Mouse (Mus musculus): ENCODE data around the gene Zfp317. TPM values are rescaled to one million over a fixed set of nuclear protein-coding genes. Genes with fewer than 3 reads are reported as not detected.
"Not testable (repeated sequence)": the region's sequence is repeated elsewhere in the genome, so short reads cannot be mapped to it uniquely, and the experiment has no call there.

The Zfp317 gene
- 10 to 100 TPM; 18.7 to 22.3 TPM for total RNA-seq (2021)
- long read RNA-seq, experiment 1, partial matches to known transcripts: 1 of 17 reads
- long read RNA-seq, experiment 1, other reads (novel, unspliced or antisense): 13 of 17 reads
- long read RNA-seq, experiment 2, partial matches to known transcripts: 2 of 22 reads
- long read RNA-seq, experiment 2, other reads (novel, unspliced or antisense): 18 of 22 reads

DNA sequence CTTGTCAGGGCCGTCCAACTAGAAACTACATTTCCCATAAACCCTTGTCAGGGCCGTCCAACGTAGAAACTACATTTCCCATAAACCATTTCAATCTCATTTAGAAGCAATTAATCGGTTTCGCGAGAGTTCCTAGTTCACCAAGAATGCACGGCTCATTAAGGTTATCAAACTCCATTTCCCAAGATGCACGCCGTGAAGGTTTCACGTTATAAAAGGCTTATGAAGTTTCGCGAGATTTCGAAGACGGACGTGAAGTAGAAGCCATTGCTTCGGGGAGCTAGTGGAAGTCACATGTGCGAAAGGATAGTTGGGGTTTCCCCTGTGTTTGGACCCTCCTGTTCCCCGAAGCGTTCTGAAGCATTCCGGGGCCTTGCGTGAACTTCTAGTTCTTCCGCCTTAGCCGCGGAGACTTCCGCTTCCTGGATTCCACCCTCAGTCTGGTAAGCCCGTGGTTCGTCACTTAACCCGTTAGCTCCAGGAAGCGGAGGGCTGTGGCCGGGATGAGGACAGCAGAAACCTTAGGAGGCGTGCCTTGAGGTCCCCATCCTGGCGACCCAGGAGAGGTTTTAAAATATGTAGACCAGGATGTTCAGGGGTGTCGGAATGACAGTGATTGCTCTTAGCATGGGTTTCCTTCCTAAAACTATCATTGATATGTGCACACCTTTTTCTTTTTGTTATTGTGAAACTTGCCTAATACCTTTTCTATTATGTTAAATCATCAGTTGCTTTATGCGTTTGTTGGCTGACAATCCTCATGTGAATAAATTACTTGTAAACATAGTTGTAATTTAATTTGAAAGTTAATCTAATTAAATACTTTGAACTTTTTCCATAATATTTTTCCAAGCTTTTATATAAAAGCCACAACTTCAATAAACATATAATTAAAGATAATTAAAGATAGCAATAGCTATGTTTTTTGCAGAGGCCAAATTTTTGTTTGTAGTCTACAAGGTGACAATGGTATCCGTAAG, at the start of gene Zfp317:
Gene Zfp317 (plus strand): TSS at position 260 of the 980 bp plus-strand sequence.
- intact Hi-C loops (cut with DNase I): no loop called here

GRCm38 (mm10) chr9:19582317-19582716, 39.6 kb upstream of the Zfp317 start, which contains the start of gene Olfr855:
Gene Olfr855 (plus strand): TSS chr9:19582617.
- intact Hi-C loops (cut with DNase I): no loop called here
- DNase-seq (ENCODE audit: low spot score in 2 of 2): no peak

More for the DNA sequence above, at the start of gene Zfp317:
- peak; percentile 92 to 99 for DNase-seq (ENCODE audit: low spot score in 2 of 2)

DNA sequence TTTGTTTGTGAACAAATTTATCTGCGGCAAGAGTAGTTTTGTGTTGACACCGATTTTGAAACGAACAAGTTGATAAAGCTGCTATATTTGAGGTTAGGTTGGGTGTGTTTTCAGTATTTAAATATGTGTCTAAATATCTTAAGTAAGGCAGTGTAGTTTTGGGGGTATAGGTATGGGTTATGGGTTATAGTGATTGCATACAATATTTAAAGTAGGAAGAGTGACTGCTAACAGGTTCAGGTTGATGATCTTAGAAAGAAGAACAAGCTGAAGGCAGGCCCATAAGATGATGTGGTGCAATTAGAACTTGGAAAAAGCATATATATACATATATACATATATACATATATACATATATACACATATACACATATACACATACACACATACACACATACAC, 605 bp upstream of the Zfp317 start:
- intact Hi-C loops (cut with DNase I): no loop called here
- no peak for DNase-seq (ENCODE audit: low spot score in 2 of 2)

DNA sequence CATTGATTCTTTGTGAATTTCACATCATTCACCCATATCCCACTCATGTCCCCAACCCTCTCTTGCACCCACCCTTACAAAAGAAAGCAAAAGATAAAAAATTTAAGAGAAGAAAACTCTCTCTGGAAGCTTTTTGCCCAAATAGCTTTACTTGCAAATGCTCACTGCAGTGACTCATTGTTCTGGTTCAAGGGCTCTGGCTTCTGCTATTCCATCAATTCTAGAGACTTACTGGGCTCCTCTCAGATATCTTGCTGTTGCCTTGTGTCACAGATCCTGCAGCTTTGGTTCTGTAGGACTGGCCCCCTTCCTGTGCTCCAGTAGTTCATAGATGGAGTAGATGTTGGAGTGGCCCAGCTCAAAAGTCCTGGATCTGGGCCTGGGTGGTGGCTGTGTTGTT, 7.7 kb downstream of the Zfp317 start:
- DNase-seq (ENCODE audit: low spot score in 2 of 2): no peak
- intact Hi-C loops (cut with DNase I): no loop called here

GRCm38 (mm10) chr9:19645193-19645592, 23.3 kb downstream of the Zfp317 start:
- DNase-seq (ENCODE audit: low spot score in 2 of 2): no peak
- intact Hi-C loops (cut with DNase I): no loop called here

DNA sequence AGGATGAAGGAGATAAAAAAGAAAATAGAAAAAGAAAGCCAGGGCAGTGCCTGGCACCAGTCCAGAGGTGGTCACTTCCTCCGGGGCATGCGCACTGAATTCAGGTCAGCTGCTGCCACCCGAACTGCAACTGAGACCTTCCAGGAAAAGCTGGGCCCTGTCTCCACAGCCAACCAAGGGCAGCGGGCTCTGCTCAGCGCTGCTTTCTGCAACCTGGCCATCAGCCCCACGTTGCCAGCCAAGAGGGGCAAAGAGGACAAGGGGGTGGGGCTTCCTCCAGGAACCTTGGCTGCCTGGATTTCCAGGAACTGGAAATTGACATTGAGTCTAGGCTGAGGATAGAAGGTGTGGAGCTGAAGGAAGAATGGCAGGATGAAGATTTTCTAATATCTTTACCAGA, 68.4 kb downstream of the Zfp317 start:
- DNase-seq (ENCODE audit: low spot score in 2 of 2): no peak
- intact Hi-C loops (cut with DNase I): no loop called here

DNA sequence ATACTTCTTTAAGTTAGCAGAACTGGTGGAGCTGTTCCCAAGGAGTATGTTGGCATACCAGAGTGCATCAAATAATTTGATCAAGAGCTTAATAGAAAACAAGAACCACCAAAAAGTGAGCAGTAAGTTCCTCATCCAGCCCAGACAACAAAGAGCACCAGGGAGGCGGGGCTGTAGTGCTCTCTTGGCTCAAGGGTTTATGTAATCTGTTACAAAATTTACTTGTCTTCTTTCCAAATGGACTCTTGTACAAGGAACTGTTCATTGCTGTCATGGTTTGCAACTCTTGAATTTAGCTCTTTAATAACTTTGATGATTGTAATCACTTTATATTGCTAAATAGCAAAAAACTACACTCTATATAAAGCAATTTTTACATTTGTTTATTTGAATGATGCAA, 69.5 kb downstream of the Zfp317 start:
- intact Hi-C loops (cut with DNase I): no loop called here
- DNase-seq (ENCODE audit: low spot score in 2 of 2): no peak

GRCm38 (mm10) chr9:19692430-19692829, 70.5 kb downstream of the Zfp317 start:
- DNase-seq (ENCODE audit: low spot score in 2 of 2): no peak
- intact Hi-C loops (cut with DNase I): no loop called here

GRCm38 (mm10) chr9:19694285-19694684, 72.4 kb downstream of the Zfp317 start:
- intact Hi-C loops (cut with DNase I); DNase-seq (ENCODE audit: low spot score in 2 of 2): not testable (repeated sequence)

- intact Hi-C loops (cut with DNase I); DNase-seq (ENCODE audit: low spot score in 2 of 2): not testable (repeated sequence)
These were observed 73.0 kb downstream of the Zfp317 start for GRCm38 (mm10) chr9:19694898-19695379.

Other genes with a start within 250 kb of the Zfp317 start
- gene Olfr847, start 243.4 kb upstream of the Zfp317 start, total RNA-seq (2021): not detected
- gene Olfr849, start 181.8 kb upstream of the Zfp317 start, total RNA-seq (2021): not detected
- gene Olfr850, start 143.9 kb upstream of the Zfp317 start, total RNA-seq (2021): not detected
- not detected for gene Olfr851, start 128.8 kb upstream of the Zfp317 start, total RNA-seq (2021)
- gene Olfr853, start 81.0 kb upstream of the Zfp317 start, total RNA-seq (2021): not detected
- gene Olfr854, start 54.7 kb upstream of the Zfp317 start, total RNA-seq (2021): not detected
- gene Olfr855, start 39.5 kb upstream of the Zfp317 start, total RNA-seq (2021): not detected
- not detected for gene Olfr857, start 87.3 kb downstream of the Zfp317 start, total RNA-seq (2021)
- gene Olfr58, start 158.2 kb downstream of the Zfp317 start, total RNA-seq (2021): not detected
- not detected for gene Olfr859, start 182.8 kb downstream of the Zfp317 start, total RNA-seq (2021)
- gene Olfr860, start 227.6 kb downstream of the Zfp317 start, total RNA-seq (2021): not detected